Mouse (Mus musculus): ENCODE measurements around the gene Slc45a3. TPM values are rescaled to one million over a fixed set of nuclear protein-coding genes. Genes with fewer than 3 reads are reported as not detected.

Slc45a3 gene
- polyA plus RNA-seq, 1 experiment from 2014 or later, result 7.5 TPM

GRCm38 (mm10) chr1:131995062-131995461 is 32.3 kb downstream of the Slc45a3 start:
- ATAC-seq (ENCODE audit: low FRiP score) (no peak), DNase-seq (ENCODE audit: low spot score) (peak; percentile 67)
- Histone ChIP-seq H3K27ac (ENCODE audit: low read depth, low read length) (no peak overlapping the region), H3K4me1 (replicated peaks; ENCODE audit: control insufficient read depth, insufficient read depth, low read length) (no peaks in the 10 kb centered on the region), H3K27me3 (ENCODE audit: control insufficient read depth, insufficient read depth, low read length) (no peaks in the 10 kb centered on the region), H3K9me3 (ENCODE audit: control insufficient read depth, low read length) (no peaks in the 10 kb centered on the region), H3K4me3 (ENCODE audit: low read depth, low read length) (no peak overlapping the region), H3K9ac (ENCODE audit: low read depth, low read length) (no peak overlapping the region), H3K36me3 (ENCODE audit: control insufficient read depth, insufficient read depth, low read length) (no peaks in the 10 kb centered on the region), H3K4me2 (replicated peaks; ENCODE audit: low read depth, low read length) (no peak overlapping the region)
- WGBS, result 37% methylated on average over 4 of the region's 4 CpGs

GRCm38 (mm10) chr1:132000506-132000905 is 37.7 kb downstream of the Slc45a3 start:
- Histone ChIP-seq H3K4me3 (ENCODE audit: low read depth, low read length) (no peak overlapping the region), H3K27me3 (ENCODE audit: control insufficient read depth, insufficient read depth, low read length) (no peaks in the 10 kb centered on the region), H3K4me1 (replicated peaks; ENCODE audit: control insufficient read depth, insufficient read depth, low read length) (no peaks in the 10 kb centered on the region), H3K4me2 (replicated peaks; ENCODE audit: low read depth, low read length) (no peak overlapping the region), H3K36me3 (ENCODE audit: control insufficient read depth, insufficient read depth, low read length) (no peaks in the 10 kb centered on the region), H3K27ac (ENCODE audit: low read depth, low read length) (no peak overlapping the region), H3K9me3 (ENCODE audit: control insufficient read depth, low read length) (no peaks in the 10 kb centered on the region), H3K9ac (ENCODE audit: low read depth, low read length) (no peak overlapping the region)
- ATAC-seq (ENCODE audit: low FRiP score) (no peak), DNase-seq (ENCODE audit: low spot score) (no peak)

- Histone ChIP-seq H3K27ac (ENCODE audit: low read depth, low read length) (no peak overlapping the region), H3K4me3 (ENCODE audit: low read depth, low read length) (no peak overlapping the region), H3K4me2 (replicated peaks; ENCODE audit: low read depth, low read length) (no peak overlapping the region), H3K9me3 (ENCODE audit: control insufficient read depth, low read length) (no peaks in the 10 kb centered on the region), H3K9ac (ENCODE audit: low read depth, low read length) (no peak overlapping the region), H3K36me3 (ENCODE audit: control insufficient read depth, insufficient read depth, low read length) (no peaks in the 10 kb centered on the region), H3K27me3 (ENCODE audit: control insufficient read depth, insufficient read depth, low read length) (no peaks in the 10 kb centered on the region), H3K4me1 (replicated peaks; ENCODE audit: control insufficient read depth, insufficient read depth, low read length) (no peaks in the 10 kb centered on the region; the same call in 1 of the 2 replicates)
- DNase-seq (ENCODE audit: low spot score) (no peak), ATAC-seq (ENCODE audit: low FRiP score) (no peak)
- WGBS, result 91% methylated on average over 4 of the region's 4 CpGs
Measured at GRCm38 (mm10) chr1:132001880-132002330, 39.1 kb downstream of the Slc45a3 start.

- no peak overlapping the region for H3K9ac ChIP-seq (ENCODE audit: low read depth, low read length)
- H3K27ac ChIP-seq (ENCODE audit: low read depth, low read length), result no peak overlapping the region
- H3K4me2 ChIP-seq (replicated peaks; ENCODE audit: low read depth, low read length), result no peak overlapping the region
- 61% methylated on average over 2 of the region's 2 CpGs for WGBS
- no peak overlapping the region for H3K4me3 ChIP-seq (ENCODE audit: low read depth, low read length)
- H3K27me3 ChIP-seq (ENCODE audit: control insufficient read depth, insufficient read depth, low read length), result no peaks in the 10 kb centered on the region
- H3K9me3 ChIP-seq (ENCODE audit: control insufficient read depth, low read length), result no peaks in the 10 kb centered on the region
- ATAC-seq (ENCODE audit: low FRiP score) (no peak), DNase-seq (ENCODE audit: low spot score) (no peak)
- no peaks in the 10 kb centered on the region; the same call in 1 of the 2 replicates for H3K4me1 ChIP-seq (replicated peaks; ENCODE audit: control insufficient read depth, insufficient read depth, low read length)
- no peaks in the 10 kb centered on the region for H3K36me3 ChIP-seq (ENCODE audit: control insufficient read depth, insufficient read depth, low read length)
Measured at GRCm38 (mm10) chr1:132003111-132003510, 40.3 kb downstream of the Slc45a3 start.

- no peaks in the 10 kb centered on the region for H3K9me3 ChIP-seq (ENCODE audit: control insufficient read depth, low read length)
- H3K4me1 ChIP-seq (replicated peaks; ENCODE audit: control insufficient read depth, insufficient read depth, low read length), result no peaks in the 10 kb centered on the region; the same call in 1 of the 2 replicates
- H3K9ac ChIP-seq (ENCODE audit: low read depth, low read length), result no peak overlapping the region
- H3K36me3 ChIP-seq (ENCODE audit: control insufficient read depth, insufficient read depth, low read length), result no peaks in the 10 kb centered on the region
- 73% methylated on average over 1 of the region's 1 CpGs for WGBS
- no peaks in the 10 kb centered on the region for H3K27me3 ChIP-seq (ENCODE audit: control insufficient read depth, insufficient read depth, low read length)
- ATAC-seq (ENCODE audit: low FRiP score) (no peak), DNase-seq (ENCODE audit: low spot score) (no peak)
- no peak overlapping the region for H3K27ac ChIP-seq (ENCODE audit: low read depth, low read length)
- H3K4me3 ChIP-seq (ENCODE audit: low read depth, low read length), result no peak overlapping the region
- H3K4me2 ChIP-seq (replicated peaks; ENCODE audit: low read depth, low read length), result no peak overlapping the region
Measured at GRCm38 (mm10) chr1:132003817-132004216, 41.0 kb downstream of the Slc45a3 start.

- WGBS, result 84% methylated on average over 6 of the region's 6 CpGs
- H3K4me2 ChIP-seq (replicated peaks; ENCODE audit: low read depth, low read length), result no peak overlapping the region
- H3K27ac ChIP-seq (ENCODE audit: low read depth, low read length), result no peak overlapping the region
- H3K4me1 ChIP-seq (replicated peaks; ENCODE audit: control insufficient read depth, insufficient read depth, low read length), result no peaks in the 10 kb centered on the region; the same call in 1 of the 2 replicates
- no peak overlapping the region for H3K9ac ChIP-seq (ENCODE audit: low read depth, low read length)
- DNase-seq (ENCODE audit: low spot score), result no peak
- no peaks in the 10 kb centered on the region for H3K9me3 ChIP-seq (ENCODE audit: control insufficient read depth, low read length)
- no peak for ATAC-seq (ENCODE audit: low FRiP score)
- no peaks in the 10 kb centered on the region for H3K36me3 ChIP-seq (ENCODE audit: control insufficient read depth, insufficient read depth, low read length)
- no peak overlapping the region for H3K4me3 ChIP-seq (ENCODE audit: low read depth, low read length)
- H3K27me3 ChIP-seq (ENCODE audit: control insufficient read depth, insufficient read depth, low read length), result no peaks in the 10 kb centered on the region
Measured at GRCm38 (mm10) chr1:132004574-132005180, 41.9 kb downstream of the Slc45a3 start.

GRCm38 (mm10) chr1:132005466-132005865 is 42.7 kb downstream of the Slc45a3 start:
- 93% methylated on average over 1 of the region's 1 CpGs for WGBS

GRCm38 (mm10) chr1:132006046-132006445 is 43.3 kb downstream of the Slc45a3 start:
- Histone ChIP-seq H3K9ac (ENCODE audit: low read depth, low read length) (no peak overlapping the region), H3K4me3 (ENCODE audit: low read depth, low read length) (no peak overlapping the region), H3K4me2 (replicated peaks; ENCODE audit: low read depth, low read length) (no peak overlapping the region), H3K27ac (ENCODE audit: low read depth, low read length) (no peak overlapping the region), H3K9me3 (ENCODE audit: control insufficient read depth, low read length) (no peaks in the 10 kb centered on the region), H3K36me3 (ENCODE audit: control insufficient read depth, insufficient read depth, low read length) (no peaks in the 10 kb centered on the region), H3K4me1 (replicated peaks; ENCODE audit: control insufficient read depth, insufficient read depth, low read length) (no peaks in the 10 kb centered on the region; the same call in 1 of the 2 replicates), H3K27me3 (ENCODE audit: control insufficient read depth, insufficient read depth, low read length) (no peaks in the 10 kb centered on the region)
- DNase-seq (ENCODE audit: low spot score) (no peak), ATAC-seq (ENCODE audit: low FRiP score) (no peak)
- WGBS, result 91% methylated on average over 3 of the region's 3 CpGs

More at GRCm38 (mm10) chr1:132005466-132005865, 42.7 kb downstream of the Slc45a3 start:
- no peaks in the 10 kb centered on the region for H3K27me3 ChIP-seq (ENCODE audit: control insufficient read depth, insufficient read depth, low read length)
- H3K9me3 ChIP-seq (ENCODE audit: control insufficient read depth, low read length), result no peaks in the 10 kb centered on the region
- no peaks in the 10 kb centered on the region; the same call in 1 of the 2 replicates for H3K4me1 ChIP-seq (replicated peaks; ENCODE audit: control insufficient read depth, insufficient read depth, low read length)
- no peak overlapping the region for H3K4me2 ChIP-seq (replicated peaks; ENCODE audit: low read depth, low read length)
- H3K27ac ChIP-seq (ENCODE audit: low read depth, low read length), result no peak overlapping the region
- no peak overlapping the region for H3K4me3 ChIP-seq (ENCODE audit: low read depth, low read length)
- DNase-seq (ENCODE audit: low spot score), result no peak
- no peaks in the 10 kb centered on the region for H3K36me3 ChIP-seq (ENCODE audit: control insufficient read depth, insufficient read depth, low read length)
- no peak overlapping the region for H3K9ac ChIP-seq (ENCODE audit: low read depth, low read length)
- ATAC-seq (ENCODE audit: low FRiP score), result no peak

GRCm38 (mm10) chr1:132006721-132007120 is 44.0 kb downstream of the Slc45a3 start:
- no peak for DNase-seq (ENCODE audit: low spot score)
- Histone ChIP-seq H3K27me3 (ENCODE audit: control insufficient read depth, insufficient read depth, low read length) (no peaks in the 10 kb centered on the region), H3K4me1 (replicated peaks; ENCODE audit: control insufficient read depth, insufficient read depth, low read length) (no peaks in the 10 kb centered on the region; the same call in 1 of the 2 replicates), H3K4me3 (ENCODE audit: low read depth, low read length) (peak overlapping the region; percentile 93), H3K9ac (ENCODE audit: low read depth, low read length) (peak overlapping the region; percentile 97; the same call in 1 of the 2 replicates), H3K4me2 (replicated peaks; ENCODE audit: low read depth, low read length) (peak overlapping the region; percentile 81), H3K36me3 (ENCODE audit: control insufficient read depth, insufficient read depth, low read length) (no peaks in the 10 kb centered on the region), H3K9me3 (ENCODE audit: control insufficient read depth, low read length) (no peaks in the 10 kb centered on the region), H3K27ac (ENCODE audit: low read depth, low read length) (peak overlapping the region; percentile 92; the same call in 1 of the 2 replicates)
- ATAC-seq (ENCODE audit: low FRiP score), result no peak
- 33% methylated on average over 5 of the region's 5 CpGs for WGBS

All from hindbrain, embryonic 11.5 days (tissue).